Mouse (Mus musculus) macrophage (primary cell): ENCODE results near the gene Aldob. TPM values are rescaled to one million over a fixed set of nuclear protein-coding genes. Genes with fewer than 3 reads are reported as not detected.

ENCODE experiments used
- H3K27ac ChIP-seq: fragments of 350-480 bp; formaldehyde crosslinking; 2 replicates; pipeline ENCODE4 v1.9.0; 2021
- H3K36me3 ChIP-seq: fragments of 350-480 bp; formaldehyde crosslinking; 2 replicates; pipeline ENCODE4 v1.9.0; 2021; ENCODE audit errors: inconsistent target
- H3K4me3 ChIP-seq: fragments of 350-480 bp; formaldehyde crosslinking; 2 replicates; pipeline ENCODE4 v1.9.0; 2021; ENCODE audit errors: inconsistent target
- H3K79me2 ChIP-seq: fragments of 350-480 bp; formaldehyde crosslinking; 2 replicates; pipeline ENCODE4 v1.9.0; 2021; ENCODE audit errors: inconsistent target
- WGBS: methylation state at CpG from one replicate; pipeline ENCODE4 v1.1.7; 2026; ENCODE audit warnings: inconsistent platforms; ENCODE audit not compliant: missing documents; 5-methylcytosine and 5-hydroxymethylcytosine counted together
- polyA plus RNA-seq: library from polyadenylated mRNA; stranded (reverse); fragments of 250-400 nt; gene quantifications from 3 replicates; pipeline ENCODE4 v1.2.4, GENCODE M21; 2018; ENCODE audit warnings: inconsistent platforms

The Aldob gene
- polyA plus RNA-seq, 1 experiment from 2014 or later = not detected

GRCm38 (mm10) chr4:49547544-49548219 is 1.7 kb downstream of the Aldob start:
- no peak overlapping the region for H3K27ac ChIP-seq
- no peak overlapping the region for H3K4me3 ChIP-seq
- no peaks in the 10 kb centered on the region for H3K79me2 ChIP-seq
- H3K36me3 ChIP-seq = no peaks in the 10 kb centered on the region
- WGBS = 99% methylated on average over 7 of the region's 7 CpGs

- H3K4me3 ChIP-seq = no peak overlapping the region
- 82% methylated on average over 6 of the region's 6 CpGs for WGBS
- H3K79me2 ChIP-seq = no peaks in the 10 kb centered on the region
- H3K36me3 ChIP-seq = no peaks in the 10 kb centered on the region
- H3K27ac ChIP-seq = no peak overlapping the region
These were observed 2.3 kb downstream of the Aldob start for GRCm38 (mm10) chr4:49546873-49547543.

- 88% methylated on average over 2 of the region's 2 CpGs for WGBS
- no peak overlapping the region for H3K27ac ChIP-seq
These were observed 3.3 kb downstream of the Aldob start for GRCm38 (mm10) chr4:49546026-49546425.

GRCm38 (mm10) chr4:49540966-49541365 is 8.4 kb downstream of the Aldob start:
- H3K79me2 ChIP-seq = no peaks in the 10 kb centered on the region
- no peaks in the 10 kb centered on the region for H3K36me3 ChIP-seq
- WGBS = 85% methylated on average over 3 of the region's 3 CpGs
- no peak overlapping the region for H3K27ac ChIP-seq
- H3K4me3 ChIP-seq = no peak overlapping the region

More at GRCm38 (mm10) chr4:49546026-49546425, 3.3 kb downstream of the Aldob start:
- Histone ChIP-seq H3K36me3 (no peaks in the 10 kb centered on the region), H3K79me2 (no peaks in the 10 kb centered on the region), H3K4me3 (no peak overlapping the region)

GRCm38 (mm10) chr4:49539665-49540064 is 9.7 kb downstream of the Aldob start:
- 57% methylated on average over 6 of the region's 6 CpGs for WGBS
- H3K27ac ChIP-seq = no peak overlapping the region
- no peaks in the 10 kb centered on the region for H3K36me3 ChIP-seq
- H3K4me3 ChIP-seq = no peak overlapping the region
- H3K79me2 ChIP-seq = no peaks in the 10 kb centered on the region

- Histone ChIP-seq H3K36me3 (no peaks in the 10 kb centered on the region), H3K27ac (no peak overlapping the region), H3K79me2 (no peaks in the 10 kb centered on the region), H3K4me3 (no peak overlapping the region)
- 95% methylated on average over 4 of the region's 4 CpGs for WGBS
These were observed 12.7 kb downstream of the Aldob start for GRCm38 (mm10) chr4:49536671-49537070.

- Histone ChIP-seq H3K4me3 (no peak overlapping the region), H3K36me3 (no peaks in the 10 kb centered on the region), H3K79me2 (no peaks in the 10 kb centered on the region), H3K27ac (no peak overlapping the region)
- WGBS = 87% methylated on average over 4 of the region's 4 CpGs
These were observed 13.6 kb downstream of the Aldob start for GRCm38 (mm10) chr4:49535675-49536294.

GRCm38 (mm10) chr4:49535036-49535435 is 14.3 kb downstream of the Aldob start:
- Histone ChIP-seq H3K4me3 (no peak overlapping the region), H3K79me2 (no peaks in the 10 kb centered on the region), H3K27ac (no peak overlapping the region), H3K36me3 (peaks cover 3% of the 10 kb centered on the region; the same call in 1 of the 2 replicates)
- WGBS = 100% methylated on average over 3 of the region's 3 CpGs

GRCm38 (mm10) chr4:49522576-49522975 is 26.8 kb downstream of the Aldob start:
- 94% methylated on average over 9 of the region's 9 CpGs for WGBS
- Histone ChIP-seq H3K36me3 (no peaks in the 10 kb centered on the region), H3K4me3 (no peak overlapping the region), H3K27ac (no peak overlapping the region), H3K79me2 (peaks cover 32% of the 10 kb centered on the region)

- 2% methylated on average over 17 of the region's 17 CpGs for WGBS
- H3K79me2 ChIP-seq = peaks cover 45% of the 10 kb centered on the region
- peak overlapping the region; percentile 21; the same call in 1 of the 2 replicates for H3K27ac ChIP-seq
- H3K36me3 ChIP-seq = no peaks in the 10 kb centered on the region
- H3K4me3 ChIP-seq = peak overlapping the region; percentile 93
These were observed 28.0 kb downstream of the Aldob start for GRCm38 (mm10) chr4:49521346-49521745.

- Histone ChIP-seq H3K36me3 (no peaks in the 10 kb centered on the region), H3K79me2 (peaks cover 51% of the 10 kb centered on the region), H3K4me3 (peak within 1 kb of the TSS; percentile 93), H3K27ac (peak within 1 kb of the TSS; percentile 52)
- under 1% methylated on average over 41 of the region's 41 CpGs for WGBS
These were observed 28.6 kb downstream of the Aldob start, which contains the start of the genes Mrpl50 and Zfp189 for GRCm38 (mm10) chr4:49520572-49521340. Mrpl50 (minus strand) TSS chr4:49521093. Zfp189 (plus strand) TSS chr4:49521176.

GRCm38 (mm10) chr4:49519476-49519875 is 29.9 kb downstream of the Aldob start:
- Histone ChIP-seq H3K4me3 (no peak overlapping the region), H3K27ac (no peak overlapping the region), H3K36me3 (no peaks in the 10 kb centered on the region), H3K79me2 (peaks cover 63% of the 10 kb centered on the region)
- 81% methylated on average over 5 of the region's 5 CpGs for WGBS

GRCm38 (mm10) chr4:49514441-49514840 is 34.9 kb downstream of the Aldob start:
- peaks cover 16% of the 10 kb centered on the region for H3K36me3 ChIP-seq
- peaks cover 49% of the 10 kb centered on the region for H3K79me2 ChIP-seq
- no peak overlapping the region for H3K27ac ChIP-seq
- over 99% methylated on average over 6 of the region's 6 CpGs for WGBS
- H3K4me3 ChIP-seq = no peak overlapping the region

GRCm38 (mm10) chr4:49512636-49513035 is 36.7 kb downstream of the Aldob start:
- Histone ChIP-seq H3K79me2 (peaks cover 31% of the 10 kb centered on the region), H3K27ac (no peak overlapping the region), H3K36me3 (peaks cover 16% of the 10 kb centered on the region), H3K4me3 (no peak overlapping the region)
- WGBS = 100% methylated on average over 3 of the region's 4 CpGs
